Mouse (Mus musculus): ENCODE results near the gene Nmnat2. TPM values are rescaled to one million over a fixed set of nuclear protein-coding genes. Genes with fewer than 3 reads are reported as not detected.

The Nmnat2 gene
- polyA plus RNA-seq, 1 experiment from 2014 or later, result 26.9 TPM

- Histone ChIP-seq H3K27me3 (peaks cover 8% of the 10 kb centered on the region; the same call in 1 of the 2 replicates), H3K4me3 (no peak overlapping the region), H3K9ac (replicated peaks) (no peak overlapping the region), H3K27ac (replicated peaks) (no peak overlapping the region), H3K9me3 (no peaks in the 10 kb centered on the region), H3K36me3 (no peaks in the 10 kb centered on the region), H3K4me1 (peaks cover 8% of the 10 kb centered on the region; the same call in 1 of the 2 replicates), H3K4me2 (replicated peaks) (no peak overlapping the region)
- 52% methylated on average over 9 of the region's 9 CpGs for WGBS
- ATAC-seq (ENCODE audit: low FRiP score, low read depth), result no peak
Observed at GRCm38 (mm10) chr1:153100912-153101311, 146.1 kb downstream of the Nmnat2 start.

GRCm38 (mm10) chr1:153101327-153101880 is 146.6 kb downstream of the Nmnat2 start:
- Histone ChIP-seq H3K4me3 (no peak overlapping the region), H3K27me3 (peaks cover 6% of the 10 kb centered on the region; the same call in 1 of the 2 replicates), H3K9ac (replicated peaks) (no peak overlapping the region), H3K4me2 (replicated peaks) (no peak overlapping the region), H3K27ac (replicated peaks) (no peak overlapping the region), H3K9me3 (no peaks in the 10 kb centered on the region), H3K4me1 (peaks cover 6% of the 10 kb centered on the region; the same call in 1 of the 2 replicates), H3K36me3 (no peaks in the 10 kb centered on the region)
- ATAC-seq (ENCODE audit: low FRiP score, low read depth), result no peak
- WGBS, result 33% methylated on average over 9 of the region's 9 CpGs

GRCm38 (mm10) chr1:153102296-153103185 is 147.7 kb downstream of the Nmnat2 start:
- no peak overlapping the region for H3K9ac ChIP-seq (replicated peaks)
- H3K27ac ChIP-seq (replicated peaks), result no peak overlapping the region
- no peak overlapping the region for H3K4me3 ChIP-seq
- 95% methylated on average over 17 of the region's 17 CpGs for WGBS
- no peak overlapping the region for H3K4me2 ChIP-seq (replicated peaks)
- no peaks in the 10 kb centered on the region for H3K9me3 ChIP-seq
- H3K4me1 ChIP-seq, result peaks cover 3% of the 10 kb centered on the region; the same call in 1 of the 2 replicates
- no peak for ATAC-seq (ENCODE audit: low FRiP score, low read depth)
- H3K36me3 ChIP-seq, result no peaks in the 10 kb centered on the region
- H3K27me3 ChIP-seq, result peaks cover 6% of the 10 kb centered on the region; the same call in 1 of the 2 replicates

- no peak overlapping the region for H3K27ac ChIP-seq (replicated peaks)
- no peaks in the 10 kb centered on the region for H3K36me3 ChIP-seq
- peaks cover 6% of the 10 kb centered on the region; the same call in 1 of the 2 replicates for H3K27me3 ChIP-seq
- no peak for ATAC-seq (ENCODE audit: low FRiP score, low read depth)
- no peak overlapping the region for H3K4me3 ChIP-seq
- H3K9me3 ChIP-seq, result no peaks in the 10 kb centered on the region
- 96% methylated on average over 7 of the region's 8 CpGs for WGBS
- H3K4me2 ChIP-seq (replicated peaks), result no peak overlapping the region
- H3K9ac ChIP-seq (replicated peaks), result no peak overlapping the region
- H3K4me1 ChIP-seq, result peaks cover 6% of the 10 kb centered on the region
Observed at GRCm38 (mm10) chr1:153103186-153103554, 148.4 kb downstream of the Nmnat2 start.

GRCm38 (mm10) chr1:153104804-153105203 is 150.0 kb downstream of the Nmnat2 start:
- H3K4me3 ChIP-seq, result no peak overlapping the region
- no peak for ATAC-seq (ENCODE audit: low FRiP score, low read depth)
- H3K27ac ChIP-seq (replicated peaks), result no peak overlapping the region
- WGBS, result 83% methylated on average over 12 of the region's 12 CpGs
- no peaks in the 10 kb centered on the region for H3K9me3 ChIP-seq
- H3K4me1 ChIP-seq, result peaks cover 3% of the 10 kb centered on the region; the same call in 1 of the 2 replicates
- H3K4me2 ChIP-seq (replicated peaks), result no peak overlapping the region
- no peaks in the 10 kb centered on the region for H3K36me3 ChIP-seq
- peaks cover 6% of the 10 kb centered on the region; the same call in 1 of the 2 replicates for H3K27me3 ChIP-seq
- no peak overlapping the region for H3K9ac ChIP-seq (replicated peaks)

- no peaks in the 10 kb centered on the region for H3K9me3 ChIP-seq
- no peak overlapping the region for H3K4me3 ChIP-seq
- H3K27ac ChIP-seq (replicated peaks), result no peak overlapping the region
- WGBS, result 59% methylated on average over 7 of the region's 7 CpGs
- H3K9ac ChIP-seq (replicated peaks), result no peak overlapping the region
- H3K36me3 ChIP-seq, result peaks cover 5% of the 10 kb centered on the region
- ATAC-seq (ENCODE audit: low FRiP score, low read depth), result no peak
- H3K4me1 ChIP-seq, result peaks cover 3% of the 10 kb centered on the region; the same call in 1 of the 2 replicates
- H3K4me2 ChIP-seq (replicated peaks), result no peak overlapping the region
- H3K27me3 ChIP-seq, result no peaks in the 10 kb centered on the region
Observed at GRCm38 (mm10) chr1:153107866-153108265, 153.1 kb downstream of the Nmnat2 start.

- ATAC-seq (ENCODE audit: low FRiP score, low read depth), result no peak
- Histone ChIP-seq H3K4me2 (replicated peaks) (no peak overlapping the region), H3K27ac (replicated peaks) (no peak overlapping the region), H3K27me3 (no peaks in the 10 kb centered on the region), H3K9ac (replicated peaks) (no peak overlapping the region), H3K9me3 (no peaks in the 10 kb centered on the region), H3K4me3 (no peak overlapping the region), H3K36me3 (peaks cover 5% of the 10 kb centered on the region), H3K4me1 (peaks cover 3% of the 10 kb centered on the region; the same call in 1 of the 2 replicates)
- WGBS, result 89% methylated on average over 5 of the region's 5 CpGs
Observed at GRCm38 (mm10) chr1:153109346-153109745, 154.6 kb downstream of the Nmnat2 start.

GRCm38 (mm10) chr1:153109836-153110235 is 155.0 kb downstream of the Nmnat2 start:
- Histone ChIP-seq H3K4me2 (replicated peaks) (no peak overlapping the region), H3K4me3 (no peak overlapping the region), H3K9me3 (no peaks in the 10 kb centered on the region), H3K9ac (replicated peaks) (no peak overlapping the region), H3K27me3 (no peaks in the 10 kb centered on the region), H3K27ac (replicated peaks) (no peak overlapping the region), H3K36me3 (peaks cover 5% of the 10 kb centered on the region), H3K4me1 (peaks cover 3% of the 10 kb centered on the region; the same call in 1 of the 2 replicates)
- WGBS, result 79% methylated on average over 3 of the region's 3 CpGs
- ATAC-seq (ENCODE audit: low FRiP score, low read depth), result no peak

GRCm38 (mm10) chr1:153111596-153111995 is 156.8 kb downstream of the Nmnat2 start:
- H3K36me3 ChIP-seq, result peaks cover 5% of the 10 kb centered on the region
- no peak overlapping the region for H3K9ac ChIP-seq (replicated peaks)
- peaks cover 3% of the 10 kb centered on the region; the same call in 1 of the 2 replicates for H3K4me1 ChIP-seq
- H3K4me2 ChIP-seq (replicated peaks), result no peak overlapping the region
- H3K27me3 ChIP-seq, result no peaks in the 10 kb centered on the region
- no peak for ATAC-seq (ENCODE audit: low FRiP score, low read depth)
- H3K4me3 ChIP-seq, result no peak overlapping the region
- 59% methylated on average over 4 of the region's 4 CpGs for WGBS
- no peak overlapping the region for H3K27ac ChIP-seq (replicated peaks)
- H3K9me3 ChIP-seq, result no peaks in the 10 kb centered on the region

- no peak overlapping the region for H3K9ac ChIP-seq (replicated peaks)
- H3K4me2 ChIP-seq (replicated peaks), result no peak overlapping the region
- no peak overlapping the region for H3K27ac ChIP-seq (replicated peaks)
- no peak overlapping the region for H3K4me3 ChIP-seq
- H3K4me1 ChIP-seq, result no peaks in the 10 kb centered on the region
- no peaks in the 10 kb centered on the region for H3K9me3 ChIP-seq
- no peak for ATAC-seq (ENCODE audit: low FRiP score, low read depth)
- peaks cover 5% of the 10 kb centered on the region for H3K36me3 ChIP-seq
- no peaks in the 10 kb centered on the region for H3K27me3 ChIP-seq
- 91% methylated on average over 8 of the region's 8 CpGs for WGBS
Observed at GRCm38 (mm10) chr1:153115315-153115714, 160.5 kb downstream of the Nmnat2 start.

- Histone ChIP-seq H3K4me2 (replicated peaks) (no peak overlapping the region), H3K36me3 (no peaks in the 10 kb centered on the region), H3K27me3 (no peaks in the 10 kb centered on the region), H3K9me3 (no peaks in the 10 kb centered on the region), H3K4me3 (no peak overlapping the region), H3K27ac (replicated peaks) (no peak overlapping the region), H3K4me1 (no peaks in the 10 kb centered on the region), H3K9ac (replicated peaks) (no peak overlapping the region)
- WGBS, result 73% methylated on average over 6 of the region's 6 CpGs
- no peak for ATAC-seq (ENCODE audit: low FRiP score, low read depth)
Observed at GRCm38 (mm10) chr1:153120544-153120943, 165.8 kb downstream of the Nmnat2 start.

GRCm38 (mm10) chr1:153121320-153121719 is 166.5 kb downstream of the Nmnat2 start:
- Histone ChIP-seq H3K4me1 (no peaks in the 10 kb centered on the region), H3K27ac (replicated peaks) (no peak overlapping the region), H3K36me3 (no peaks in the 10 kb centered on the region), H3K4me3 (no peak overlapping the region), H3K4me2 (replicated peaks) (no peak overlapping the region), H3K27me3 (no peaks in the 10 kb centered on the region), H3K9me3 (no peaks in the 10 kb centered on the region), H3K9ac (replicated peaks) (no peak overlapping the region)
- WGBS, result 88% methylated on average over 5 of the region's 5 CpGs
- ATAC-seq (ENCODE audit: low FRiP score, low read depth), result no peak

Data from midbrain, embryonic 12.5 days (tissue).